Mouse (Mus musculus) stomach, embryonic 16.5 days (tissue): ENCODE data around the gene Snd1. TPM values are rescaled to one million over a fixed set of nuclear protein-coding genes. Genes with fewer than 3 reads are reported as not detected.

Experiments used
- ATAC-seq: fragments of 200-750 bp; cut with Nextera tagmentation; 2 replicates; pipeline ENCODE4 v1.8.0; 2017; ENCODE audit warnings: moderate number of reproducible peaks, moderate TSS enrichment; ENCODE audit not compliant: insufficient read depth, low FRiP score
- H3K27ac ChIP-seq: fragments of 300-500 bp; sonication (generic); 2 replicates; pipeline ENCODE4 v1.5.1; 2014; ENCODE audit warnings: low read length
- H3K27me3 ChIP-seq: fragments of 300-500 bp; sonication (generic); 2 replicates; pipeline ENCODE4 v1.6.1; 2014; ENCODE audit warnings: low read length, control low read depth, mixed read lengths; ENCODE audit not compliant: control insufficient read depth, insufficient read depth
- H3K36me3 ChIP-seq: fragments of 300-500 bp; sonication (generic); 2 replicates; pipeline ENCODE4 v1.6.1; 2014; ENCODE audit warnings: low read length; ENCODE audit not compliant: control insufficient read depth, insufficient read depth
- H3K4me1 ChIP-seq: fragments of 300-500 bp; sonication (generic); 2 replicates; pipeline ENCODE4 v1.6.1; 2014; ENCODE audit warnings: low read length, control low read depth, mixed read lengths; ENCODE audit not compliant: control insufficient read depth, insufficient read depth
- H3K4me2 ChIP-seq: fragments of 300-500 bp; sonication (generic); 2 replicates; pipeline ENCODE4 v1.6.1; 2014; ENCODE audit warnings: low read depth, low read length, mixed read lengths
- H3K4me3 ChIP-seq: fragments of 300-500 bp; sonication (generic); replicated peaks from 2 replicates; pipeline ENCODE4 v1.5.1; 2014; ENCODE audit warnings: mild to moderate bottlenecking, low read length
- H3K9ac ChIP-seq: fragments of 300-500 bp; sonication (generic); 2 replicates; pipeline ENCODE4 v1.6.1; 2014; ENCODE audit warnings: low read length
- H3K9me3 ChIP-seq: fragments of 300-500 bp; sonication (generic); replicated peaks from 2 replicates; pipeline ENCODE4 v1.6.1; 2016; ENCODE audit warnings: low read length, control low read depth; ENCODE audit not compliant: control insufficient read depth
- WGBS: fragments of 180-500 bp; shearing (Covaris S2); extraction: QIAGEN DNeasy Blood & Tissue Kit; methylation state at CpG from one replicate; pipeline ENCODE4 v1.1.7; 2014; 5-methylcytosine and 5-hydroxymethylcytosine counted together
- polyA plus RNA-seq: library from polyadenylated mRNA; unstranded; fragments of >200 nt; fragmentation: Nextera tagmentation; extraction: Ambion mirVana; gene quantifications from 2 replicates; pipeline ENCODE4 v1.2.1, GENCODE M21; 2015

Snd1 gene
- polyA plus RNA-seq, 1 experiment from 2014 or later: 136 TPM

GRCm38 (mm10) chr6:28717845-28718237, 242.9 kb downstream of the Snd1 start:
- Histone ChIP-seq H3K27ac (no peak overlapping the region; the same call in 1 of the 2 replicates), H3K9ac (no peak overlapping the region), H3K36me3 (no peaks in the 10 kb centered on the region), H3K4me1 (peaks cover 9% of the 10 kb centered on the region), H3K4me3 (no peak overlapping the region), H3K27me3 (no peaks in the 10 kb centered on the region), H3K4me2 (no peak overlapping the region), H3K9me3 (no peaks in the 10 kb centered on the region)
- peak; percentile 41; the same call in 1 of the 2 replicates for ATAC-seq
- WGBS: 27% methylated on average over 4 of the region's 4 CpGs

GRCm38 (mm10) chr6:28720391-28721171, 245.6 kb downstream of the Snd1 start:
- no peaks in the 10 kb centered on the region for H3K27me3 ChIP-seq
- no peak overlapping the region for H3K27ac ChIP-seq
- no peak overlapping the region for H3K4me3 ChIP-seq
- peaks cover 3% of the 10 kb centered on the region; the same call in 1 of the 2 replicates for H3K36me3 ChIP-seq
- H3K4me2 ChIP-seq: no peak overlapping the region
- ATAC-seq: no peak
- H3K4me1 ChIP-seq: peaks cover 17% of the 10 kb centered on the region
- 77% methylated on average over 9 of the region's 9 CpGs for WGBS
- no peaks in the 10 kb centered on the region for H3K9me3 ChIP-seq
- H3K9ac ChIP-seq: no peak overlapping the region

DNA sequence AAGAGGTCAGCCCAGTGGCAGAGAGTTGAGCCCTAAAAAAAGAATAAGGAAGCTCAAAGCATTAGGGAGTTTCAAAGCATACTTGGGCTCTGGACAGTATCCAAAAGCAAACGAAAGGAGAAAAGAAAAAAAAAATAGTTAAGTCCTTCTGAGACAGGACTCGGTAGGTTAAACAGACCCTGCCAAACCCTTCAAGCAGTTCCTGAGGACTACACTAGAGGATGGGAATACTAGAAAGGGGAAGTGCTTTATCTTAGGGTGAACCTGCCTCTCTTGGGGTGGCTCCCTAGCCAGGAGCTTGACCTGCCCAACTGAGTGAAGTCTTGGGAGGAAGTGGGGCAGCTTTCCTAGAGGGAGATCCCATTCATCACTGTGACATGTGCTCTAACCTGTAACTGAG, 248.1 kb downstream of the Snd1 start:
- no peaks in the 10 kb centered on the region for H3K9me3 ChIP-seq
- no peaks in the 10 kb centered on the region for H3K27me3 ChIP-seq
- peaks cover 9% of the 10 kb centered on the region for H3K4me1 ChIP-seq
- no peak overlapping the region for H3K4me2 ChIP-seq
- peaks cover 8% of the 10 kb centered on the region; the same call in 1 of the 2 replicates for H3K36me3 ChIP-seq
- H3K27ac ChIP-seq: no peak overlapping the region; the same call in 1 of the 2 replicates
- WGBS: 7% methylated on average over 2 of the region's 2 CpGs
- no peak overlapping the region for H3K9ac ChIP-seq
- H3K4me3 ChIP-seq: no peak overlapping the region
- ATAC-seq: no peak

DNA sequence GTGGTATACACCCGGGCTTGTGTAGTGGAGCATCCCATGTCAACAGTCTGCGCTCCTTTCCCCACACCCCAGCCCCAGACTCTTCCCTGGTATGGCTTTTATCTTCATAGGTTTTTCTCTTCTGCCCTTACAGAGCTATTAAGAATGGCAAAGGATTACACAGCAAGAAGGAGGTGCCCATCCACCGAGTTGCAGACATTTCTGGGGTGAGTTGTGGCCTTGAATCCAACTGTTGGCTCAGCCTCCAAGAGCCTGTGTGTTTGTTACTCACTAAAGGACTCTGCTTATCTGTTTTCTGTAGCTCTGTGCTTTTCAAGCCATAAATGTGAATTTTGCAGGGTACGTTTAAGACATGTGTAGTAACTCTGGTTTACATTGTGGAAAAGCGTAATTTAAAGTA, 249.8 kb downstream of the Snd1 start:
- no peak for ATAC-seq
- H3K9me3 ChIP-seq: no peaks in the 10 kb centered on the region
- H3K9ac ChIP-seq: no peak overlapping the region
- H3K4me2 ChIP-seq: no peak overlapping the region
- H3K27me3 ChIP-seq: no peaks in the 10 kb centered on the region
- no peak overlapping the region for H3K27ac ChIP-seq
- no peak overlapping the region for H3K4me3 ChIP-seq
- H3K4me1 ChIP-seq: peaks cover 9% of the 10 kb centered on the region
- 85% methylated on average over 5 of the region's 5 CpGs for WGBS
- peaks cover 8% of the 10 kb centered on the region; the same call in 1 of the 2 replicates for H3K36me3 ChIP-seq

GRCm38 (mm10) chr6:28729236-28729635, 254.3 kb downstream of the Snd1 start:
- WGBS: 37% methylated on average over 3 of the region's 3 CpGs
- Histone ChIP-seq H3K9ac (no peak overlapping the region), H3K36me3 (peaks cover 8% of the 10 kb centered on the region; the same call in 1 of the 2 replicates), H3K4me1 (0 out of 2 replicates have a peak, but pooled peaks cover 6% of the 10 kb centered on the region), H3K4me2 (no peak overlapping the region), H3K9me3 (no peaks in the 10 kb centered on the region), H3K27me3 (no peaks in the 10 kb centered on the region), H3K4me3 (no peak overlapping the region), H3K27ac (no peak overlapping the region)
- no peak for ATAC-seq

DNA sequence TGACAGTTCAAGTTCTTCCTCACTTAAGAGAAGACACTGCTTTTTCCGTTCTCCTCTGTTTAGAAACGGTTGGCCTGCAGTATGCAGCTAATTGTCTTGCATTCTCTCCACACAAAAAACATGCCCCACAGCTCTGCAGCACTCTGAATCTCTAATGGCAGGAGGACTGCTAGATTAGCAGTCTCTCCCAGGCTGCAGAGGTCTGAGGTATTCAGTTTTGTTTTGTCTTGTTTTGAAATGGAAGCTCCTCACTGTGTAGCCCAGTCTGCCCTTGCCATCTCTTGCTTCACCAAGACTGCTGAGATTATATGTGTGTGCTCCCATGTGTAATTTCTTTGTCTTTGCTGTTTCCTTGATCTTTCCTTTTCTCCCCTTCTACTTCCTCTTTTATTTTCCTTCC, 254.7 kb downstream of the Snd1 start:
- H3K4me1 ChIP-seq: 0 out of 2 replicates have a peak, but pooled peaks cover 7% of the 10 kb centered on the region
- ATAC-seq: no peak
- H3K9ac ChIP-seq: no peak overlapping the region
- peaks cover 8% of the 10 kb centered on the region; the same call in 1 of the 2 replicates for H3K36me3 ChIP-seq
- H3K4me2 ChIP-seq: no peak overlapping the region
- H3K27ac ChIP-seq: no peak overlapping the region
- 51% methylated on average over 2 of the region's 2 CpGs for WGBS
- H3K4me3 ChIP-seq: no peak overlapping the region
- H3K9me3 ChIP-seq: no peaks in the 10 kb centered on the region
- no peaks in the 10 kb centered on the region for H3K27me3 ChIP-seq

DNA sequence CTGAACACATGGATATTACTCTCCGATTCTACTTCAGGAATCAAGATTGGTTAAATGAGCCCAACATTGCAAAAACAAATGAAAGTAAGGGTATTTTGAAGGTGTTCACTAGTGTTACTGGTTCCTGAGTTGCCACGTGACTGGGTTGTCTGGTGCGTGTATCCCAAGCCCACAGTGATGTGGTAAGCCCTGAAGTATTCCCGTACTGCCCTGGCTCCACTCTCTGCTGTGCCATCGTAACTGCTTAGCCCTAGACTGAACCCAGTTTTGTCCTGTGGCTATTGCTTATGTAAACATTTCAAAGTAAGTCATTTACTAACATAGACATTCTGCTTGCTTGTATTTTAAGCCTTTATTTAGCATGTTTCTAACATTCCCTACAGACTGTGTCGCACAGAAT, 256.3 kb downstream of the Snd1 start:
- Histone ChIP-seq H3K4me1 (0 out of 2 replicates have a peak, but pooled peaks cover 7% of the 10 kb centered on the region), H3K9me3 (no peaks in the 10 kb centered on the region), H3K4me3 (no peak overlapping the region), H3K4me2 (no peak overlapping the region), H3K27me3 (no peaks in the 10 kb centered on the region), H3K27ac (no peak overlapping the region), H3K36me3 (no peaks in the 10 kb centered on the region; the same call in 1 of the 2 replicates), H3K9ac (no peak overlapping the region)
- ATAC-seq: no peak
- 67% methylated on average over 6 of the region's 6 CpGs for WGBS

- Histone ChIP-seq H3K4me3 (no peak overlapping the region), H3K4me1 (peaks cover 10% of the 10 kb centered on the region; the same call in 1 of the 2 replicates), H3K9me3 (no peaks in the 10 kb centered on the region), H3K27me3 (no peaks in the 10 kb centered on the region), H3K36me3 (no peaks in the 10 kb centered on the region), H3K9ac (no peak overlapping the region), H3K4me2 (no peak overlapping the region), H3K27ac (no peak overlapping the region)
- no peak for ATAC-seq
- 73% methylated on average over 5 of the region's 5 CpGs for WGBS
These were observed 259.1 kb downstream of the Snd1 start for GRCm38 (mm10) chr6:28733884-28734647.

- no peak for ATAC-seq
- no peaks in the 10 kb centered on the region for H3K36me3 ChIP-seq
- no peak overlapping the region for H3K27ac ChIP-seq
- WGBS: 48% methylated on average over 9 of the region's 9 CpGs
- H3K9me3 ChIP-seq: no peaks in the 10 kb centered on the region
- peaks cover 10% of the 10 kb centered on the region; the same call in 1 of the 2 replicates for H3K4me1 ChIP-seq
- H3K27me3 ChIP-seq: no peaks in the 10 kb centered on the region
- no peak overlapping the region for H3K4me3 ChIP-seq
- H3K4me2 ChIP-seq: no peak overlapping the region
- H3K9ac ChIP-seq: no peak overlapping the region
These were observed 260.2 kb downstream of the Snd1 start for GRCm38 (mm10) chr6:28735116-28735515.
